Mouse (Mus musculus) MN1 (cell line): Measurements from ENCODE around the gene Rassf3.

Experiments used
- DNase-seq: peaks from one replicate; pipeline ENCODE4 v3.0.0-alpha.2; 2016; ENCODE audit warnings: low spot score

Gene Rassf3

DNA sequence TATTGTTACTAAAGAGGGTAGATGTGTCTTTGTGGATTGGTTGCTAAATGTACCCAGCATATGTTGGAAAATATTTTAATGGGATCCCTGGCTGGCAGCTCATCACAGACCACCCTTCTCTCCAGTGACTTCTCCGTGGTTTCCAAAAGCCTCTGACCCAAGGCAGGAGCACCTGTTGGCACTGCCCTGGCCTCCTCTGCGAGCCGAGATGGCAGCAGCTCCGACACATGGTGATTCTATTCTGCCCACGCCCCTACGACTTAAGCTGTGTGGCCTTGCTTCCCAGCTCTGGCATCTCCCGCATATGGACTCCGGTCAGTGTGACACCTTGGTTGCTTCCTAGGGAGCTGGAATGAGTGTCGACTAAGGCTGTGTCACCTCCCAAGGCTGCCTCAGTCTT lies 73.0 kb downstream of the Rassf3 start:
- no peak for DNase-seq

DNA sequence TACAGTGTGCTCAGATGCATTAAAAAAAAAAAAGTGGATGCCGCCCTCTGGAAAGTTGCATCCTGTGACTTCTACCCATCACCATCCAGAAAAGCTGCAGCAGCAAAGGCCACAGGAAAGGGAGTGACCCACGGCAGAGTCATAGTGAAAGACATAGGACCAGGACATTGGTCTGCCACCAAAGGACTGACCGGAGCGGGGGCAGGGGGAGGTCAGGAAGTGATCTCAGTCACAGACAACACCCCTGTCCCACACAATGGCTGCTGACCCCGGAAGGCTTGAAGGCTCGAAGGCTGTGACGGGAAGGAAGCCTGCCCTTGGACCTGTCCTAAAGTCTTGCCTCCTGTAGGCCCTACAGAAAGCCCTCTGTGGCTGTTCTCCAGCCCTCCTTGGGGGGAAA lies 75.1 kb downstream of the Rassf3 start:
- no peak for DNase-seq

DNA sequence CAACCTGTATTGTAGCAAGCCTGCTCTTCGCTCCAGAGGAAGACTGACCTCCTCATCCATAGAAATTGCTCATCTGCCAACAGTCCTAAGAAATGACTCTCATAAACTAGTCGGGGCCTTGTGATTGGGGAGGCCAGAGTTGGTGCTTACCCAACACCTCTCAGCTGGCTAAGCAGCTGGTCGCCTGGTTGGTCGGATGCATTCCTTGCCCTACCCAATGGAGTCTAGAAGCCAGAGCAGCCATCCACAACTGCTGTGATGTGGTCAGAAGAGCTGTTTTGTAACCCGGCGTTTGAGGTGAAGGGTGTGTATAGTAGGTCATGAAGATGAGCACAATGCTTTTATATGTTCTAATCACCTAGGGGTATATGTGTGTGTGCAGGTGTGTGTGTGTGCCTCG lies 77.5 kb downstream of the Rassf3 start:
- DNase-seq: no peak

DNA sequence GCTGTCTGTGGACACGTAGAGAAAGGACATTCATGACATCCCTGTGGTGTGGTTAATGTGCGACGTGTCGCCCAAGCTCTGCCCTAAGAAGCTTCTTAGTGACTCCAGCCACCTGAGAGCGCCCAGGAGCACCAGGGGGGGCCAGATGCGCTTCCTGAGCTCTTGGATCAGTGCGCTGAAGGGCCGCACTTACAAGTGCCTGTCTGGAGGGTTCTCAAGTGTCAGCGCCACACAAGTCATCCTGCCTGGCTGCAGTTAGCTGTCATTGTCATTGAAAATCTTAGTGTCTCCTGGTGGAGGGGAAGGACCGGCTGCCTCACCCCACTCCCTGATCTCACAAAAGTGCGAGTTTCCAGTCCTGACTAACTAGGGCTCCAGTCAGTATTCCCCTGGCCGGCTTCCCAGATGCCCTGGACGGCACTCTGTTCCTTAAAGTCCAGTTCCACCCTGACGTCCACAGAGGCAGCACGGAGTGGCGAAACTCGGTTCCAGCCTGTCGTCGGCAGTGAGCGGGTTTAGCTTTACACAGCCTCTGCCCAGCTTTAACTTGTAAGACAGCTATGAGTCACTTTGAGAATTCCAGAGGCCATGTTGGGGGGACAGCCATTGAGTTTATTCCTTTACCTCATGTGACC lies 80.5 kb downstream of the Rassf3 start:
- DNase-seq: no peak

DNA sequence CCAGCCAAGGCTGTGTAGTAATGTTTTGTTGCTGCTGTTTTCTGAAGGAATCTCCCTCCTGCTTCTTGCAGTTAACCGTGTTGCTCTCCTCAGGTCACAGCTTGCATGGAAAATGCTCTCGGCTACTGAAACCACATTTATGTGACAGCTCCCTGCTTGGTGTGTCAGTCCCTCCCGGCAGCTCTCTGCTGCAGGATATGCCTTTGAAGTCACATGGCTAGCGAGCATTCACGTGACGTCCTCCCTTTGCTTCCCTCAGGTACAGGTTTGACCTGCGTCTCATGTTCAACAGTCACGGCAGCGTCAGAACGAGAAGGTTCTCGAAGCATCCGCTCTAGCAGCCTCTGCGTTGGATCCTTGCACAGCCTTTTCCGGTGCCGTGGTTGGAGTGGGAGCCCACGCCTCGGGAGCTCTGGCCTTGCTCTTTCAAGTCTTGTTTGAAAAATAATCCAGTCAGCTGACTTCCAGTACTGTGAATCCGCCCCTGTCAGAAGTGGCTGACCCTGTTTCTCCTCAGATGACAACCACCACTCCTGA lies 81.3 kb downstream of the Rassf3 start:
- no peak for DNase-seq

DNA sequence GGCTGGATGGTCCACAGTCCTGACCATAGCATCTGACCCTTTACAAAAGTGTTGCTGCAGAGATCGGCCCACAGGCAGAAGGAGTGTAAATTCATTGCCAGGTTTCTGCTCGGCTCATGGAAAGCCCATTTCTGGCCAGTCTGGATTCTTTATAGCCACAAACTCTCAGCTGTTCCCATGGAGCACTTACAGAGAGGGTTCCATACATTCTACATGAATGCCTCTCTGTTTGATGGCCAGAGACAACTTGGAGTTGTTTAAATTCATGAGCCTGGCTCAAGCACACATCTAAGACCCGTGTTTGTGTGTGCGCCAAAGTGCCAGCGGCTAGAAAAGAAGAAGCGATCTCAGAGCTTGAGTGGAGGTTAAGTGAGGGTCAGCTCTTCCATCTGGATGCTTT lies 81.9 kb downstream of the Rassf3 start:
- no peak for DNase-seq

DNA sequence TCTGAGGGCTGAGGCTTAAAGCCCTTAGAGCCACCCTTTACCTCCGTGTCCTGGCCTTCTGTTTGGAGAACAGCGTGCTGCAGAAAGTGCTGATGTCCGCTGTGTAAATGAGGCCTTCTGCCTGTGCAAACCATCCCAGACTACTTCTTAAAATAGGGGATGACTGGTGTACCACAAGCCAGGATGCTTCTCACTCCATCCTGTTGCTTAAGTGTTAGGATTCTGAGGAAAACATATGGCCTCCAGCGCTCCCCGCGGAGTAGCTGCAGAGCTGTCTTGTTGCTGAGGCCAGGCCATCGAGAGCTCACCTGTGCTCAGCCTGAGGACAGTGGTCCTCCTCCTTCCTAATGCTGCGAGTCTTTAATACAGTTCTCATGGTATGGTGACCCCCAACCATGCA lies 84.2 kb downstream of the Rassf3 start:
- no peak for DNase-seq

DNA sequence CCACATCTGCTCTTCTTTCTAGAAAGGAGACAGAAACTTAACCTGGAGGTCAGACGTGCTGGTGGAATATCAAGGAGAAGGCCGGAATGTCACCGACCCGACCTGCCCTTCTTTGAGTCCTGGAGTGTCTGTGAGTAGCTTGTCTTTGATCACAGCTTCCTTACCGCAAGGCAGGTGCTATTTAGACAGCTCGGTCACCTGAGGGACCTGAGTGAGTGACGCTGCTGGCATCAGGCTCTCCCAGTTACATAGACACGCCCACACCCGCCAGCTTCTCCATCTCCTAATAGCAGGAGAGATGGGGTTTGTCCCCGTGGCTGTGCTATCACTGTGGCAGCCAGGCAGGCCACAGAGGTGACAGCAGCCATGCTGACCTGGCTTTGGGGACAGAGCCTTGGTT lies 85.5 kb downstream of the Rassf3 start:
- DNase-seq: no peak

DNA sequence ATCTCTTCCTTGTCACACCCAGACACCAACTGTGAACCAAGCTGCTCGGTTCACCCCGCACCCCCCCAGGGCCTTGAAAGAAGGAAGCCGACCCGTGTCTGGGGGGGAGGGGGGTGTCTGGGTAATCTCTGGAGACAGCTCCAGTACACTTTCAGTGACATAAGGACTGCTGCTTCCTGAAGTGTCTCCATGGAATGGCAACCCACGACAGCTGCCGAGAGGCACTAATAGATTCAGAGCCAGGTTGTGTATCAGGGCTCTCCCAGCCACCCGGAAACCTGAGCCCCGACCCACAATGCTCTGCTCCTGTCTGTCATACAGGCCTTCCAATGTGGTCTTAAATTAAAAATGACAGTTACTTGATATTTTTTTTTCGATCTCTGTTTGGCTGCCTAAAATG lies 89.8 kb downstream of the Rassf3 start:
- DNase-seq: no peak

DNA sequence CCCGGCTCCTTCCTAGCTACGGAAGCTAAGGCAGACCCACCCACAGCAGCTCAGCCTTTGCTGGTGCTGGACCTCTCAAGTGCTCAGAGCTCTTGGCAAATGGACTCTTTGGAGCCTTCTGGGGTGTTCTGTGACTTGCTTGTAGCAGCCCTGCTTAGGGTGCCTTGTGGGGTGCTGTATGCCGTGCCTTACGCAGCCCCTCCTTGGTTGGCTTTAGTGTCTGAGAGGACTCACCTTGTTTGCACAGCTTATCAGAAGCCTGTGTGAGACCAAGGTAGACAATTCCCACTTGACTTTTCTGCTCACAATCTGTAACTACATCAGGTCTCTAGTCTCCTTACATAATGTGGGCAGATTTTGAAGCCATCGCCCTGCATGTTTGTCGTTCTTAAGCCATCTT lies 90.5 kb downstream of the Rassf3 start:
- no peak for DNase-seq

DNA sequence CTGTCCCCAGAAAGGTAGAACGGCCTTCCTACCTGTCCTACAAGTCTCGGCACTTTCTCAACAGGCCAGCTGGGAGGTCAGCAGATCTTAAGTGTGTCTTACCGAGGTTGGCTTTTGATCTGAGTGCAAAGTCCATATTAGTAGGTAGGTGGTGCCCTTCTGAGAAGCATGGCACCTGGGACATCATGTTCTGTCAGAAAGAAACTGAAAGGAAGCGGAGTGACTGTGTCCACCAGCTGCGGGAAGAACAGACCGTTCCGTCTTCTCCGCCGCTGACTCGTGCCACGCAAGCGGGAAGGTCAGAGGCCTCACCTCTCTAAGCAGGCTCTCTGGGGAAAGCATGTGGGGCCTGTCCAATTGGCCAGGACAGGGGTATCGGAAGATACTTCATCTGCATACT lies 91.4 kb downstream of the Rassf3 start:
- DNase-seq: no peak

DNA sequence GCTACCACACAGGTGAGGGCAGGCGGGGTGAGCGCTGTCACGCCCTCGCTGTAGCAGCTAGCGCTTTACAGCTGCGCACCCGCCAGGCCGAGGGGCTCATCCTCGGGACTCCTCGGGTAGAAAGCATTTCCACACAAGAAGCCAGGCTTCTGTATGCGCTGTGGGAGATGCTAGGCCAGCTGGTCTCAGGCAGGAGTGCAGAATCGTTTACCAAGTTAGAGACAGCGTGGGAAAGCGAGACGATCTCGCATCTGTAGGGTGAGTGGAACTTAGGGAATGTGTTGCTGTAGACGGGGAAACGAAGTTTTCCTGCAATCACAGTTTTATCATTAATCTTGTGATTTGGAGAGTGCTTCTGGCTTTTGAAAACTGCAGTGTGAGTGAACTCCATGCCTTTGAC lies 94.9 kb downstream of the Rassf3 start:
- DNase-seq: no peak

DNA sequence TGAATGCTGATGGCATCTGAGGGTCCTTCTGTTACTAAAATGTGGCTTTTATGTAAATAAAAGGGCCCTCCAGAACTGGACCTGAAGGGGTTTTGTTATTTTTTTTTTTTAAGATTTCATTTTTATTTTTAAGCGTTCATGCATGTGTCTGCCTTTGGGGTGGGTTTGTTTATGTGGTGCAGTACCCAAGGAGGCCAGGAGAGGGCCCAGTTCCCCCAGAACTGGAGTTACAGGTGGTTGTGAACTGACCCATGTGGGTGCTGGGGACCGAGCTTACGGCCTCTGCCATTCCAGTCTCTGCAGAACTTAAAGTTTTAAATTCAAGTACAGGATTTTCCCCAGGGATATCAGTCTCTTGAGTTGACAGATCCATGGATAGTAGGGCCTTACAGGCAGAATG lies 96.8 kb downstream of the Rassf3 start:
- no peak for DNase-seq

DNA sequence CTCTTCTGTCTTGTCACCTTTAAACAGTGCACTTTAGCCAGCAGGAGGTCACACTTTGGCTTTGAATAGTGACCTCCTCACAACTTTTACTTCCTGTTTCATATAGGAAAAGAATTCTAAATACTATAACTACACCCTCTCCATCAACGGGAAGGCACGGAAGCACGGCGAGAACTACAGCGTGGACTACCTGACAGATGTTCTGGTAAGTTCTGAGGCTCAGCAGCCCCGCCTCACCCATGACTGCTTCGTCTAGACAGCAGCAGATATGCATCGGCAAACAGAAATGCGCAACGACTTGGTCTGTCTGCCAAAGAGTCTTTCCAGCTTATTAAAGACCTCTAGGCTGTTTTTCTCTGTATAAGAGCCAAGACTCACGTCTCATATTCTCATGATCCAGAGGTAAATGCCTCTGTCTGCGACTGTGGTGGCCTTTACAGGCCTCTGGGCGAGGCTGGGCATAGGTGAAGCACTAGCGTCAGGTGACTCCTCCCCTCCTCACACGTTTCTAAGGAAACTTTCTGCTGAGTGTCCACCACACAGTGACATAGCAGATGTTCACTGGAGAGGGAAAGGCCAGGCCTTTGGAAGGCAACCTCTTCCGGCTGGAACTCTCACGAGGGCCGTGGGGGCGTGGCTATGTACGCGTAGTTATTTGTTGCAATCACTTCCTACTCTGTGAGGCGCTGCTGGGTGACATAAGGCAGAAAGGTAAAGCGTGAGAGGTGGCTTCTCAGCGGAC lies 99.4 kb downstream of the Rassf3 start:
- DNase-seq: no peak

DNA sequence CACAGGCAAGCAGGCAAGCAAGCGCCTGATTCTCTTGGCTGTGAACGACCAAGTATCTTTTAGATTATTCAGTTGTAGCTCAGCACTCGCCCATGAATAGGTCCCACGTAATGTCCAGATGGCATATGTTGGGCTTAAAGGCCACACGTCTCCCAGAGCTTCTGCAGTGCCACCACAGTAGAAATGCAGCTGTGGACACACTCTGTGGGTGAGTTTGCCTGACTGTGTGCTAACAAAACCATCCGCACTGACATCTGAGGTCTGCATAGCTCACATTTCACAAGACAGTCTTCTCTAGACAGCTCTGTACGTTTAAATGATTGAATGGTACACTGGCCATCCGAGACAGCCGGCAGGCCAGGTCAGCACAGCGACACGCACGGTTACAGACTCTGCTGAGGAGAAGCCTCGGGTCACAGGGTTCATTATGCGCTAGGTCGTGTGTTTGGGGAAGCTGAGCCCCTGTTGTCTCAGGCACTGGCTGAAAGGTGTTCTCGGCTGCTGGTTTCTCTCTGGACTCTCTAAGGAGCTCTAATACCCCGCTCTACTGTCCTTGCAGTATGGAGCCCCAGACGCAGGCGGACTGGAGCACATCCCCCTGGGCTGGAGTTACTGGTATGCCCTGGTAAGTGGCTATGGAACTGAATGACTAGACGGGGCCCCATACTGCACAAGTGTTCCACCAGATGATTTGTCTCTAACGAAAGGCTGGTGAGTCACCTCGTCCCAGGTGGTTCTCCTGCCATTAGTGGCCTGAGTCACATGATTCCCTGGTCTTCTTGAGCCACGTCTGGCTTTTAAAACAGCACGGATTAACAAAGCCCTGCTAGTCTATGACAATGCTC lies 100.3 kb downstream of the Rassf3 start:
- DNase-seq: peak; percentile 79

DNA sequence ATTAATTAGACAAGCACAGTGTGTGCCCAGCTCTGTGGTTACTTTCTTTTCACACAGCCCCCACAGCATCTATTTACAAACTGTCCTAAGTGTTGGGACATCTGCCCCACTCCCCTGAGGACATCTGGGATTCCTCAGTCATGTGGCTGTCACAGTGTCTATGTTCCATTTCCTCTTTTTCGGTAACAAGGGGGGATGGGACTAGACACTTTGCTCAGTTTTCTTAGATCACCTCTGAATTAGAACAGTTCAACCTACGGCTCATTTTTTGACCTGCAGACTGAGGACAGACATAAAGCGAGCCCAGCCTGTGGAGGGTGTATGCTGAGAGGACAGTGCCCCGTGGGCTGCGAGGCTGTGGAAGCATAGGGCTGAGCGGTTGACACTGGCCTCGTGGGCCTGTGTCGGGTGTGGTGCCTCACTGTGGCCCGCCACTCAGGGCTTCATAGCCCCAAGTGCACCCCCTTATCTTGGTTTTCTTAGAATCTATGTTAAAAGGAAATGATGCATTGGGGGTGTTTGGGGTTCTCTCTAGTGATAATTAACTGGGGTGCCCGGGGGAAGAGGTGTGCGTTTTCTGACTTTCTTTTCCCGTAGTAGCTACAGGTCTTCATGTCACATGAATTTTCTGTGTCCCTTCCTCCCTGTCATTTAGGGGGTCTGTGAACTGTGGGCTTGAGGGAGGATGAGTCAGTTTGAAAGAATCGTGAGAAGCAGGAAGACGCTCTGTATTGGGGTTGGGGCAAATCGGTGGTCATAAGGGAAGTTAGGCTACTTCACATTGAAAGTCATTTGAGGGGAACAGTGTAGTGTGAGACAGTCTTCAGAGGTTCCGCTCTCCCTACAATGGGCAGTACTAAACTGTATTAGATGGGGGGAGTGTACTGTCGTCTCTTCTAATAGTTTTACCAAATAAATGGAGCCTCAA lies 101.2 kb downstream of the Rassf3 start:
- DNase-seq: peak; percentile 36

DNA sequence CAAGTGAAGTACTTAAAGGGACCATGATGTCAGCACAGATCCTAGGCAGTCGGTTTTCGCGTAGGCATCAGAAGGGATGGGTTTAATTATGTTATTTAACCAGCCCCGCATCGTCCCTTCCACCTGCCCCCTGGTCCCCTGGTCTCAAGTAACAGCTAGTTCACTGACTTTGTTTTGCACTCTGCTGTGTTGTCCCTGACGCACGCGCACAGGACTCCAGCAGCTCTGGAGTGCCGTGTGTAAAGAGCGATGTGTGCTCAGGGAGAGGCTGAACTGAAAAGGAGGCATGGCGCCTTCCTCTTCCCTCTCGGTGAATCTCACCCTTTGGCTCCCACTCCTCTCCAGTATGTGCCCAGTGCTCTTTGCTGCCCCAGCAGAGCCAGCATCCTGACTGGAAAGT lies 102.1 kb downstream of the Rassf3 start:
- no peak for DNase-seq

DNA sequence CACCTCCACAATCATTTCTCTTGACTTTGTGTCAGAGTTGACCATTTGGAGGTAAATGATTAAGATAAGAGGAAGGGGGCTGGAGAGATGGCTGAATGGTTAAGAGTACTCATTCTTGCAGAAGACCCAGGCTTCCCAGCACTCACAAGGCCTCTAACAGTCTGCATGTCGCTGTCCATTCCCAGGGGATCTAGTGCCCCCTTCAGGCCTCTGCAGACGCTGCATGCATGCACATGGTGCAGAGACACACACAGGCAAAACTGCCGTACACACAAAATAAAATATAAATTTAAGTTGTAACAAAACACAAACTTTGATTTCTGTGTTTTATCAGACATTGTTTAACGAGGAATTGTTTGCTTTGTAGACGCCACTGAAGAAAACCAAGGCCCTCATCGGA lies 105.4 kb downstream of the Rassf3 start:
- DNase-seq: no peak

DNA sequence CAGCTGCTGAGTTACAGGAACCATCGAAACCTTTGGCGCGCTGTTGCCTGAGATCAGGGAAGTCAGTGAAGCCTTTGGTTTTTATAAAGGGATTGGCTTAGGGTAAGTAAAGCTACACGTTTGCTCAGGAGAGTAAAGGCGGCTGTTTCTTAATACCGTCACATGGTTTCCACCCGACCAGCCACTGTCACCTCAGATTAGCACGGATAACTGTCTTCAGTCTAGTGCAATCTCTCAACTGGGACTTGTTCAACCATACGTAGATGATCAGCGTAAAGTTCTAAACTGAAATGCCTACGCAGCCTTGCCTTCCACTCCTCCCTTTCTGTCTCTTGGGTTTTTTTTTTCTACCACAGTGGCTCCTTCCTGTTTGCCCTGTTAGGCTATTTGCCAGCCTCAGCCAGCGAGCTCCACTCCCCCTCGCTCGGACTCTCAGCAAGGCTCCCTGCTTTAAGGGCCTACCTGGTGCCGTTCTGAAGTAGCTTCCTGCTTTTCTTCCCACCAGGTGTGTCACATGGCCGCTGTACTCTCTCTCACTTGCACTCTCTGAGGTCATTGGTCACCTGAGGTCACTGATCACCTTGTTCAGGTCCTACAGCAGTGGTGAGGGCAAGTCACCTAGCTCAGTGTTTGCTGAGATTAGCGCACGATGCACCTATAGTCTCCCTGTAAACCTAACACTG lies 107.2 kb downstream of the Rassf3 start:
- DNase-seq: no peak

DNA sequence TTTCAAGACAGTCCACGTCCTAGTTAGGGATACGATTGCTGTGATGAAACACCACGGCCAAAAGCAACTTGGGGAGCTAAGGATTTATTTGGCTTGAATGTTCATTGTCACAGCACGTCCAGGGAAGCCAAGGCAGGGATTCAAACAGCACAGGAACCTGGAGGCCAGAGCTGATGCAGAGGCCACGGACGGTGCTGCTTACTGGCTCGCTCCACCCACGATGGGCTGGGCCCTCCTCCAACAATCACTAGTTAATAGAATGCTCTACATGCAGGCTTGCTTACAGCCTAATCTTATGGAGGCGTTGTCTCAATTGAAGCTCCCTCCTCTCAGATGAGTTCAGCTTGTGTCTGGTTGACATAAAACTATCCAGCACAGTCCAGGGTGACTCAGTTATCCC lies 108.4 kb downstream of the Rassf3 start:
- DNase-seq: no peak

DNA sequence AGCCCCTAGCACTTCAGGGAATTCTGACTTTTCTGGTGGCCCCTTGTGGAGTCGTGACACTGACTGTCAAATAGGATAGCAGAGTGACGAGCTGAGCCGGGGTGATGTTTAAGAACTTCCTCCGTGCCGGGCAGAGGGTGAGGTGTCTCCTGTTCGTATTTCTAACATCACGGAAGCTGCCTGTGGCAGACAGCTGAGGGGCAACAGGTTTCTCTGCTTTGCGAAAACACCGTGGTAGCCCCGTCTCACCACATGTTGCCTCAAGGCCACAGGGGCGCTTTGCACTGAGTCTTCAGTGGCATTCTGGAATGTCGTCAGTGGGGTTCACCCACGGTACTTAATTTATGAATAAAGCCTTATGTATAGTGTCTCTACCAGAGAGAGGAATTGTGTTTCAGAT lies 108.9 kb downstream of the Rassf3 start:
- DNase-seq: no peak
